ENCODE assay signal across 8 mouse cellular contexts in the genomic region with DNA sequence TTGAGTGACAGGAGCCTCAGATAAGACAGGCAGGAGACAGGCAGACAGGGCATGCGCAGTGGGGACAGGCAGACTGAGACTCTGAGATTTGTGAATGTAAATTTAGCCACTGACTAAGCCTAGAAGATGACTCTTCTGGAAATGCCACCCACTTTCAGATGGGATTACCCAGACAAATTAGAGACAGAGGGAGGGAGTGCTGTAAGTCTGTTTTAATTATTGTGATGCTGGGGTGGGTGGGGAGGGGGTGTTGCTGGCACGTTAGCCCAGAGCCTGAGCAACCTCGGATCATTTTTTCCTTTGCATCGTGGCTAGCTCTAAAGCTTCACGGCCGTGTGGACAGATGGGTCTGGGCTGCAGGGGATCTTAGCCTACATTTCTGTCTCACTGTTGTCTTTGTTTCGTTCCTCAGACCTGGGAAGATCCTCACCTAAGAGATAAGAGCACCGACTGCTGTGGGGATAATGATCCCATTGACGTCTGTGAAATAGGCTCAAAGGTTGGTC. TPM values are rescaled to one million over a fixed set of nuclear protein-coding genes. Genes with fewer than 3 reads are reported as not detected.
DNase-seq lines count a peak whose midpoint lies in the region; ATAC-seq lines count a peak whose summit lies in the region.
"Had no signal": no experiment of that assay in that cellular context is flagged by ENCODE, and none has a peak within 500 bp of the region (broad histone marks: within the 10 kb centered on the region; RNA-seq: fewer than 3 reads in every experiment).

No protein-coding gene starts in this region.

- H3K4me3 ChIP-seq in heart, embryonic 13.5 days = peak overlapping the region; percentile 9

- no peak for ATAC-seq in heart, embryonic 13.5 days (ENCODE audit: extremely low read depth, insufficient number of reproducible peaks, low FRiP score, low TSS enrichment)

- H3K4me1 ChIP-seq in heart, embryonic 13.5 days = peaks cover 44% of the 10 kb centered on the region

- 27% methylated on average over 9 of the region's 9 CpGs for WGBS in heart, embryonic 13.5 days

- H3K27ac ChIP-seq in heart, embryonic 13.5 days (replicated peaks) = peak overlapping the region; percentile 90
- H3K27ac ChIP-seq: liver, embryonic 14.5 days had no signal

- peak overlapping the region; percentile 74 for H3K9ac ChIP-seq in heart, embryonic 13.5 days
- H3K9ac ChIP-seq: liver, embryonic 14.5 days had no signal

- H3K36me3 ChIP-seq in heart, embryonic 13.5 days = peaks cover 17% of the 10 kb centered on the region

- peak; percentile 24 for DNase-seq in Muller cell, postnatal 12 days (ENCODE audit: inconsistent ontology term)
- peak; percentile 23 to 38 for DNase-seq in cerebellum, postnatal 10 days
- DNase-seq in left cerebral cortex, adult 8-10 months (ENCODE audit: low spot score in 2 of 2) = peak; percentile 13 to 82
- DNase-seq in telencephalon, adult 2 months (ENCODE audit: low read depth, low spot score) = peak; percentile 92
- no peak for DNase-seq in spleen, postnatal 36 days (ENCODE audit: low spot score in 2 of 2)
- no peak for DNase-seq in urinary bladder, postnatal 14 days (ENCODE audit: low spot score)

- no peaks in the 10 kb centered on the region for H3K9me3 ChIP-seq in heart, embryonic 13.5 days

- no peaks in the 10 kb centered on the region for H3K27me3 ChIP-seq in heart, embryonic 13.5 days (replicated peaks)

- peak overlapping the region; percentile 65 for H3K4me2 ChIP-seq in heart, embryonic 13.5 days

RNA-seq across cellular contexts. Expression of gene Ppa2, which starts 29.0 kb away (rescaled TPM):
- 110 and 122 TPM in 2 replicates for polyA plus RNA-seq in heart, embryonic 13.5 days (2015; fragmentation: Nextera tagmentation; extraction: Ambion mirVana)
- total RNA-seq in left cerebral cortex, adult 8-10 months (2022) = 10 to 100 TPM; 49.5 to 52.9 (median 51.3) TPM

Comparison
In these comparisons a context has a peak if more than half of its experiments do, and no peak if none do; other contexts are left out.
1. DNase-seq: peak in Muller cell, postnatal 12 days (single experiment), cerebellum, postnatal 10 days (2 of 2), left cerebral cortex, adult 8-10 months (2 of 2) and telencephalon, adult 2 months (single experiment); none in spleen, postnatal 36 days (0 of 2) and urinary bladder, postnatal 14 days (single experiment).